Mouse (Mus musculus) erythroblast, embryonic 14.5 days (primary cell): ENCODE data around the gene Gm11639. TPM values are rescaled to one million over a fixed set of nuclear protein-coding genes. Genes with fewer than 3 reads are reported as not detected.
"Not testable (repeated sequence)": the region's sequence is repeated elsewhere in the genome, so short reads cannot be mapped to it uniquely, and the experiment has no call there.

Experiments
- H3K27me3 ChIP-seq: 2 replicates; pipeline ENCODE4 v1.6.1; 2012; ENCODE audit warnings: inconsistent platforms; ENCODE audit not compliant: control insufficient read depth
- H3K36me3 ChIP-seq: 2 replicates; pipeline ENCODE4 v1.6.1; 2012; ENCODE audit warnings: mild to moderate bottlenecking, inconsistent platforms; ENCODE audit not compliant: control insufficient read depth
- H3K4me1 ChIP-seq: 2 replicates; pipeline ENCODE4 v1.6.1; 2012; ENCODE audit warnings: inconsistent platforms; ENCODE audit not compliant: control insufficient read depth
- H3K4me3 ChIP-seq: replicated peaks from 2 replicates; pipeline ENCODE3; 2012; ENCODE audit warnings: moderate library complexity, mild to moderate bottlenecking, inconsistent platforms
- H3K9me3 ChIP-seq: 2 replicates; pipeline ENCODE4 v1.6.1; 2012; ENCODE audit warnings: low read length, inconsistent platforms, mixed read lengths; ENCODE audit not compliant: control insufficient read depth
- GATA1 ChIP-seq: IDR thresholded peaks from 2 replicates; pipeline ENCODE4 v1.6.1; 2012; ENCODE audit warnings: low read length, inconsistent platforms, mixed read lengths
- TAL1 ChIP-seq: IDR thresholded peaks from 3 replicates; pipeline ENCODE4 v1.6.1; 2012; ENCODE audit warnings: low read length, inconsistent platforms, mixed read lengths
- polyA plus RNA-seq: library from polyadenylated mRNA; stranded (reverse); fragments of >175 nt; gene quantifications from 2 replicates; pipeline ENCODE4 v1.2.3, GENCODE M21; 2012

The Gm11639 gene
- polyA plus RNA-seq, 1 experiment, result not detected

GRCm38 (mm10) chr11:105009232-105009631 is 323.7 kb downstream of the Gm11639 start:
- Histone ChIP-seq H3K27me3 (no peaks in the 10 kb centered on the region; the same call in 1 of the 2 replicates), H3K36me3 (no peaks in the 10 kb centered on the region), H3K4me1 (no peaks in the 10 kb centered on the region), H3K9me3 (no peaks in the 10 kb centered on the region), H3K4me3 (no peak overlapping the region)
- no peak for TF ChIP-seq GATA1
- TF ChIP-seq TAL1, result no peak

GRCm38 (mm10) chr11:105021071-105021470 is 335.6 kb downstream of the Gm11639 start:
- no peaks in the 10 kb centered on the region; the same call in 1 of the 2 replicates for H3K27me3 ChIP-seq
- H3K9me3 ChIP-seq, result no peaks in the 10 kb centered on the region
- TF ChIP-seq GATA1, result no peak
- no peak for TF ChIP-seq TAL1
- H3K36me3 ChIP-seq, result no peaks in the 10 kb centered on the region
- peaks cover 10% of the 10 kb centered on the region for H3K4me1 ChIP-seq
- no peak overlapping the region for H3K4me3 ChIP-seq

GRCm38 (mm10) chr11:105028744-105029348 is 343.3 kb downstream of the Gm11639 start:
- H3K27me3 ChIP-seq, result no peaks in the 10 kb centered on the region; the same call in 1 of the 2 replicates
- H3K4me1 ChIP-seq, result peaks cover 47% of the 10 kb centered on the region
- H3K9me3 ChIP-seq, result no peaks in the 10 kb centered on the region
- TF ChIP-seq GATA1 (peak; percentile 81), TAL1 (peak; percentile 75)
- H3K4me3 ChIP-seq, result peak overlapping the region; percentile 42
- no peaks in the 10 kb centered on the region for H3K36me3 ChIP-seq

- Histone ChIP-seq H3K36me3 (no peaks in the 10 kb centered on the region), H3K4me1 (peaks cover 47% of the 10 kb centered on the region), H3K27me3 (no peaks in the 10 kb centered on the region; the same call in 1 of the 2 replicates), H3K9me3 (no peaks in the 10 kb centered on the region), H3K4me3 (no peak overlapping the region)
- TF ChIP-seq GATA1 (no peak), TAL1 (no peak)
Observed at GRCm38 (mm10) chr11:105029525-105029924, 344.0 kb downstream of the Gm11639 start.

- no peaks in the 10 kb centered on the region; the same call in 1 of the 2 replicates for H3K27me3 ChIP-seq
- TF ChIP-seq TAL1 (no peak), GATA1 (no peak)
- no peaks in the 10 kb centered on the region for H3K36me3 ChIP-seq
- H3K9me3 ChIP-seq, result no peaks in the 10 kb centered on the region
- H3K4me1 ChIP-seq, result peaks cover 47% of the 10 kb centered on the region
- H3K4me3 ChIP-seq, result no peak overlapping the region
Observed at GRCm38 (mm10) chr11:105030229-105030628, 344.7 kb downstream of the Gm11639 start.

GRCm38 (mm10) chr11:105031103-105031502 is 345.6 kb downstream of the Gm11639 start:
- H3K9me3 ChIP-seq, result no peaks in the 10 kb centered on the region
- H3K36me3 ChIP-seq, result no peaks in the 10 kb centered on the region
- no peaks in the 10 kb centered on the region; the same call in 1 of the 2 replicates for H3K27me3 ChIP-seq
- no peak overlapping the region for H3K4me3 ChIP-seq
- TF ChIP-seq TAL1, result no peak
- TF ChIP-seq GATA1, result no peak
- H3K4me1 ChIP-seq, result peaks cover 41% of the 10 kb centered on the region

GRCm38 (mm10) chr11:105035081-105035480 is 349.6 kb downstream of the Gm11639 start:
- no peaks in the 10 kb centered on the region for H3K27me3 ChIP-seq
- H3K4me1 ChIP-seq, result peaks cover 16% of the 10 kb centered on the region
- H3K36me3 ChIP-seq, result no peaks in the 10 kb centered on the region
- H3K4me3 ChIP-seq, result no peak overlapping the region
- H3K9me3 ChIP-seq, result no peaks in the 10 kb centered on the region
- TF ChIP-seq TAL1, result no peak
- TF ChIP-seq GATA1, result no peak

GRCm38 (mm10) chr11:105063292-105063691 is 377.8 kb downstream of the Gm11639 start, which contains the start of gene Efcab3:
Gene Efcab3, plus strand, starts transcription at chr11:105063592.
- H3K36me3 ChIP-seq, result no peaks in the 10 kb centered on the region
- H3K4me3 ChIP-seq, result no peak within 1 kb of the TSS
- H3K27me3 ChIP-seq, result peaks cover 2% of the 10 kb centered on the region; the same call in 1 of the 2 replicates
- H3K9me3 ChIP-seq, result peaks cover 4% of the 10 kb centered on the region
- no peak for TF ChIP-seq GATA1
- no peak for TF ChIP-seq TAL1
- H3K4me1 ChIP-seq, result no peaks in the 10 kb centered on the region

- H3K4me3 ChIP-seq, H3K4me1 ChIP-seq, H3K36me3 ChIP-seq, H3K9me3 ChIP-seq, H3K27me3 ChIP-seq: not testable (repeated sequence)
Observed at GRCm38 (mm10) chr11:105112448-105112847, 426.9 kb downstream of the Gm11639 start.
